Mouse (Mus musculus): ENCODE results near the gene Prdm5.

The Prdm5 gene

GRCm38 (mm10) chr6:65831443-65831842 lies 52.7 kb downstream of the Prdm5 start:
- DNase-seq (ENCODE audit: low spot score), result no peak

- DNase-seq (ENCODE audit: low spot score), result no peak
These were observed 55.2 kb downstream of the Prdm5 start for GRCm38 (mm10) chr6:65834013-65834412.

GRCm38 (mm10) chr6:65842579-65842978 lies 63.8 kb downstream of the Prdm5 start:
- DNase-seq (ENCODE audit: low spot score), result no peak

GRCm38 (mm10) chr6:65849127-65849526 lies 70.3 kb downstream of the Prdm5 start:
- no peak for DNase-seq (ENCODE audit: low spot score)

DNA sequence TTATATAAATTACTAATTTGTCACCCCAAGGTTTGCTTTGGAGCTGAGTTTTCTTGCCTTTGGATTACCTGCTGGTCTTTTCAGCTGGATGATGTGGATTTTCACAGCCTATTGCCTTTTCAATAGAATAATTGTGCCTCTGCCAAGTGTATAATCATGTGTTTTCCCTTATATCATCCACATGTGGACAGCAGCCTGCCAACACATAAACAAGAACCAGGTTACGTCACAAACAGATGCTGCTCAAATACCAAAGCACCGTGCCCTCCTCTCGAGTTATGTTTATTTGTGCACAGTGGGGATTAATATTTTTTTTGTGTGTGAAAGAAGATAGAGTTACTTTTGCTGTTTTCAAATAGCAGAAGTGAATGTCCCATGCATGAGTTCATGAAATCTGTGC lies 70.9 kb downstream of the Prdm5 start:
- no peak for DNase-seq (ENCODE audit: low spot score)

DNA sequence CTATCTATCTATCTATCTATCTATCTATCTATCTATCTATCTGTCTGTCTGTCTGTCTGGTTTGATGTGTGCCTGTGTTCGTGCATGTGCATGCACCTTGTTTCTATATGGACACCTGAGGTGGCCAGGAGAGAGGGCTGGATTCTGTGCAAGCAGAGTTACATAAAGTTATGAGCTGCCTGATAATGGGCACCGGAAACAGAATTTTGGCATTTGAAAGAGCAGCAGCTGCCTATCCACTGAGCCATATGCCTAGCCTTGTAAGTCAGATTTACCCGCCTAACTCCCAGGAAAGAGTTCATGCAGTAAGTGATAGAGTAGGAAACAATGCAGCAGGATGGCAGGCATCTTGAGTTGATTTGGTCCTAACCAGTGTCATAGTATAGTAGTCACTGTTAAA lies 71.4 kb downstream of the Prdm5 start:
- no peak for DNase-seq (ENCODE audit: low spot score)

GRCm38 (mm10) chr6:65854020-65854419 lies 75.2 kb downstream of the Prdm5 start:
- no peak for DNase-seq (ENCODE audit: low spot score)

GRCm38 (mm10) chr6:65854585-65854984 lies 75.8 kb downstream of the Prdm5 start:
- DNase-seq (ENCODE audit: low spot score), result no peak

- no peak for DNase-seq (ENCODE audit: low spot score)
These were observed 81.8 kb downstream of the Prdm5 start for GRCm38 (mm10) chr6:65860609-65861008.

DNA sequence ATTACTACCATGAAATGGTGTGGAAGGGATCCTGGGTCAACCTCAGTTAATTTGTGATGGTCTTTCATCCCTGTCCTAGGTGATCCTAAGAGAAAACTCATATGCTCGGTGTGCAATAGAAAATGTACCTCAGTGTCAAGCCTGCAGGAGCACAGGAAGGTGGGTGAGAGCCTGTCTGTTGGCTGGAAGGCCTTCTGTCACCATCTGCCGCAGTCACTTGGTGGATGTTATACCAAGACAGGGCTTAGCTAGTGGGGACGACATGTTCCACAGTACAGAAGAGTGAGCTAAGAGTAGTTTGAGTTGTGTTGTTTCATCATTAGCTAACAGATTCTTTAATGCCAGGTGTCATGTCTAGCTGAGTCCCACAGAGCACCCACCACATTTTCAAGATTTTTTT lies 84.0 kb downstream of the Prdm5 start:
- no peak for DNase-seq (ENCODE audit: low spot score)

DNA sequence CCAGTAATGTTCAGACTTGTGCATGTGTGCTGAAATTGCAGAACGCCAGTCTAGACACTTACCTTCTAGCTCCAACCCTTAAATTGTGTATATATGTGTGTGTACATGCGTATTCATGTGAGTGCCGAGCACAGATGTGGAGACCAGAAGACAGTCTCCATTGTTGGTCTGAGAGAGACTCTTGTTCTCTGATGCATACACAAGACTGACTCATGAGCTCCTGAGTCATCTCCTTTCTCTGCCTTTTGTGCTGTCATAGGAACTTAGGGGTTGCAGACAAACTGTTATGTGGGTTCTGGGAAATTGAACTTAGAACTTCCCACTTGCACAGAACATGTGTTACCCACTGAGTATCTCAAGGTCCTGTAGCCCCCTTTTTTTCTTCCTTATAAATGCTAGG lies 85.4 kb downstream of the Prdm5 start:
- DNase-seq (ENCODE audit: low spot score), result no peak

DNA sequence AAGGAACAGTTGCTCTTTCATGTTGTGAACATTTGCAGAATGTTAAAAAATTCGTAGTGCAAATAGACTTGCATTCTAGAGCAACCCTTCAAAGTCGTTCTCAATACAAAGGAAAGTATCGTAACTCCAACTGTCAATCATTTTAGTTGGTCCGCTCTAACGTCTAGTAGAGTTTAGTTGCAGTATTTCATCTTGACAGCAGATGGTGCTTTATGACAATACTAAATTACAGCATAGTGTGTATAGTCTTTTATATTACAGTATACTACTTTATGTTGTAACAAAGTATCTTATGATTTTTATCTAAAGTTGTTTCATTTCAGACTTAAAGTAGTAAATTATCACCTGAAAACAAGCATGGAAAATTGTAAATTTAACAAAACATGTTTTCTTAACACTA lies 86.1 kb downstream of the Prdm5 start:
- no peak for DNase-seq (ENCODE audit: low spot score)

- DNase-seq (ENCODE audit: low spot score), result no peak
These were observed 87.1 kb downstream of the Prdm5 start for GRCm38 (mm10) chr6:65865861-65866260.

GRCm38 (mm10) chr6:65871754-65872278 lies 93.0 kb downstream of the Prdm5 start:
- no peak for DNase-seq (ENCODE audit: low spot score)

GRCm38 (mm10) chr6:65878300-65878699 lies 99.5 kb downstream of the Prdm5 start:
- no peak for DNase-seq (ENCODE audit: low spot score)

- no peak for DNase-seq (ENCODE audit: low spot score)
These were observed 110.0 kb downstream of the Prdm5 start for GRCm38 (mm10) chr6:65888835-65889234.

DNA sequence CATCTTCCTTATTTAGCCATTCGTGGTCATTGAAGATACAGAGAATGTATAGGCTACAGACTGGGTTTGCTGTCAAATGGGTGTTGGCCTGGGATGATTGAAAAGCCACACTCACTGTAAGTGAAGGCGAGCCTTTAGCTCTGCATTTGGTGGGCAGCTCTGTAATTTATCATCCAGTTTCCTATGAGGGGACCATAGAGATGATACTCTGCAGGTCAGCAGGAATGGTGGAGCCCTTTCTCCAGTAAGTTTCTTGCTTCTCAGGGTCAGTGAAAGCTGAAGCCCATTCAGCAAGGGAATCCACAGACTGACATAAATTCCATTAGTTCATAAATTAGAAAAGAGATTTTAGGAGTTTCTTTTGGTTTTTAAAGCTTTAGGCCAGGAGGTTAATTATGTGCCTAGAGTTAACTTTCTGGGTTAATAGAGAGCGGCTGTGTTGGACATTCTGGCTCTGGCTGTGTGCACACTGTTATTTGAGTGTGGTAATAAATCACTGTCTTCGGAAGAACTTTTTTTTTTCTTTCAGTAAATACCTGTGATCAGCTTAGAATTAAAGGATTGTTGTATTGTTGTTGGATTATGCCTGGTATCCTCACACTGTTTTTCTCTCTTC lies 113.4 kb downstream of the Prdm5 start:
- DNase-seq (ENCODE audit: low spot score), result no peak

DNA sequence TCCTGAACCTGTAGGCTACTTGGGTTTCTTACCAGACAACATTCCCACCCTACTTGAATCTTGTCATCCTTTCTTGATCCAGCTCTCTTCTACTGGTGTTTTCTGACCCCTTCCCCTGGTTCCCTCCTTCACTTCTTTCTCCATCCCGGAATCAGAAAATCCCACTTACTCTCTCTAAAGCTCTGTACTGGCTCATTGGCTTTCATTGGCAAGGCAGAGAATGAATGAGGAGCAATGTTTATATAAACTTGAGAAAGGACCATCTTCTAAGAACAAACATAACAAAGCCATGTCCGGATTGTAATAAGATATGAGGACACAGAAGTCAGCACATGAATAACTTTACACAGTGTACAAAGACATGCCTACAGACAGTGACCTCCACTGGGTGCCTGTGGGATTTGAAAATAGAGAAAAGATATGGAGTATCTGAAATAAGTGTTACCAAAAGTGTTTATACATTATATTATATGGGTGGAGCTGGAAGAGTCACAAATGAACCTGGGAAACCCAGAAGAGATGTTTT lies 127.9 kb downstream of the Prdm5 start:
- no peak for DNase-seq (ENCODE audit: low spot score)

- no peak for DNase-seq (ENCODE audit: low spot score)
These were observed 136.6 kb downstream of the Prdm5 start for GRCm38 (mm10) chr6:65915421-65915820.

DNA sequence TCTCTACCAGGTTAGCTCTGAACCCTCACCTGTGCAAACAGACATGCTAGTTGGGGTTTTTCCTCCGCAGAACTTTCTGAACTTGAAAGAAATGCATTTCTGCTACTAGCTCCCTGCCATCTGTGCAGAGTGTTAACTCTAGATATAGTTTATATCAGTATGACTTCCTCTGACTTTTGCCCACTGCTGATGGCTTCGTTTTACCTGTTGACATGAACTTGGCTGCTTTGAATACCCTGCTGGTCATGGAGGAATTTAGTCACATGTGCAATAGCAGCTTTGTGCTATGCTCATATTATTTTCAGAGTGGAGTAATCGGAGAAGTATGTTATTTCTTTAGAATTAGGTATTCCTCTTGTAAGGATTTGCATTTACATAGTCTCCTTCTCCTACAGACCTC lies 142.9 kb downstream of the Prdm5 start:
- no peak for DNase-seq (ENCODE audit: low spot score)

- no peak for DNase-seq (ENCODE audit: low spot score)
These were observed 144.8 kb downstream of the Prdm5 start for GRCm38 (mm10) chr6:65923501-65924084.

GRCm38 (mm10) chr6:65925737-65926333 lies 147.0 kb downstream of the Prdm5 start:
- DNase-seq (ENCODE audit: low spot score), result no peak

- no peak for DNase-seq (ENCODE audit: low spot score)
These were observed 151.7 kb downstream of the Prdm5 start for GRCm38 (mm10) chr6:65930523-65930922.

All from ovary, postnatal 10 days (tissue).